Mouse (Mus musculus): ENCODE measurements around the gene Fancg. TPM values are rescaled to one million over a fixed set of nuclear protein-coding genes. Genes with fewer than 3 reads are reported as not detected.

Gene Fancg
- total RNA-seq, 2 experiments from 2014 or later: 10.4 to 12.9 TPM

GRCm38 (mm10) chr4:43043644-43044357 is 33.5 kb upstream of the Fancg start:
- Histone ChIP-seq H3K4me3 (peak overlapping the region; percentile 22; the same call in 1 of the 2 replicates), H3K27ac (peak overlapping the region; percentile 77)
- no peak for TF ChIP-seq CTCF (conservative IDR thresholded peaks at IDR 0.05)
- peak; percentile 58 to 61 for DNase-seq (ENCODE audit: low spot score in 2 of 2)

GRCm38 (mm10) chr4:43040881-43041547 is 30.7 kb upstream of the Fancg start:
- Histone ChIP-seq H3K27ac (peak overlapping the region; percentile 32; the same call in 1 of the 2 replicates), H3K4me3 (no peak overlapping the region)
- TF ChIP-seq CTCF (conservative IDR thresholded peaks at IDR 0.05): no peak
- no peak for DNase-seq (ENCODE audit: low spot score in 2 of 2)

- Histone ChIP-seq H3K4me3 (peak overlapping the region; percentile 63), H3K27ac (peak overlapping the region; percentile 82)
- TF ChIP-seq CTCF (conservative IDR thresholded peaks at IDR 0.05): 0 out of 2 replicates have a peak, but pooled peaks have one; percentile 3
- peak; percentile 93 to 97 for DNase-seq (ENCODE audit: low spot score in 2 of 2)
Measured at GRCm38 (mm10) chr4:43040114-43040572, 29.8 kb upstream of the Fancg start.

GRCm38 (mm10) chr4:43039609-43040008 is 29.3 kb upstream of the Fancg start:
- Histone ChIP-seq H3K4me3 (peak overlapping the region; percentile 63), H3K27ac (peak overlapping the region; percentile 82)
- TF ChIP-seq CTCF (conservative IDR thresholded peaks at IDR 0.05): no peak
- DNase-seq (ENCODE audit: low spot score in 2 of 2): no peak

- H3K4me3 ChIP-seq: peak overlapping the region; percentile 63
- peak overlapping the region; percentile 82 for H3K27ac ChIP-seq
- no peak for TF ChIP-seq CTCF (conservative IDR thresholded peaks at IDR 0.05)
- peak; percentile 59 to 62 for DNase-seq (ENCODE audit: low spot score in 2 of 2)
Measured at GRCm38 (mm10) chr4:43038567-43039495, 28.5 kb upstream of the Fancg start.

- Histone ChIP-seq H3K4me3 (no peak overlapping the region), H3K27ac (no peak overlapping the region; the same call in 1 of the 2 replicates)
- no peak for DNase-seq (ENCODE audit: low spot score in 2 of 2)
- no peak for TF ChIP-seq CTCF (conservative IDR thresholded peaks at IDR 0.05)
Measured at GRCm38 (mm10) chr4:43037860-43038566, 27.7 kb upstream of the Fancg start.

- no peak overlapping the region for H3K4me3 ChIP-seq
- H3K27ac ChIP-seq: no peak overlapping the region
- no peak for DNase-seq (ENCODE audit: low spot score in 2 of 2)
- TF ChIP-seq CTCF (conservative IDR thresholded peaks at IDR 0.05): no peak
Measured at GRCm38 (mm10) chr4:43036356-43036755, 26.1 kb upstream of the Fancg start.

GRCm38 (mm10) chr4:43035851-43036250 is 25.5 kb upstream of the Fancg start:
- no peak overlapping the region for H3K4me3 ChIP-seq
- no peak for DNase-seq (ENCODE audit: low spot score in 2 of 2)
- TF ChIP-seq CTCF (conservative IDR thresholded peaks at IDR 0.05): no peak
- no peak overlapping the region for H3K27ac ChIP-seq

- no peak for DNase-seq (ENCODE audit: low spot score in 2 of 2)
- TF ChIP-seq CTCF (conservative IDR thresholded peaks at IDR 0.05): no peak
- Histone ChIP-seq H3K27ac (no peak overlapping the region), H3K4me3 (no peak overlapping the region)
Measured at GRCm38 (mm10) chr4:43033481-43033880, 23.2 kb upstream of the Fancg start.

GRCm38 (mm10) chr4:43032501-43032900 is 22.2 kb upstream of the Fancg start:
- Histone ChIP-seq H3K27ac (no peak overlapping the region; the same call in 1 of the 2 replicates), H3K4me3 (no peak overlapping the region)
- no peak for TF ChIP-seq CTCF (conservative IDR thresholded peaks at IDR 0.05)
- no peak for DNase-seq (ENCODE audit: low spot score in 2 of 2)

GRCm38 (mm10) chr4:43031237-43031995 is 21.1 kb upstream of the Fancg start, which contains the start of gene Stoml2:
Gene Stoml2, minus strand, starts transcription at chr4:43031710.
- Histone ChIP-seq H3K4me3 (peak within 1 kb of the TSS; percentile 93), H3K27ac (peak within 1 kb of the TSS; percentile 91)
- DNase-seq (ENCODE audit: low spot score in 2 of 2): peak; percentile 91 to 95
- TF ChIP-seq CTCF (conservative IDR thresholded peaks at IDR 0.05): peak; percentile 53
